Mouse (Mus musculus): ENCODE measurements around the gene Dgkz. TPM values are rescaled to one million over a fixed set of nuclear protein-coding genes. Genes with fewer than 3 reads are reported as not detected.

The Dgkz gene
- polyA plus RNA-seq, 1 experiment from 2014 or later, result 24.1 TPM

GRCm38 (mm10) chr2:91939303-91939935, 36.2 kb downstream of the Dgkz start:
- WGBS, result 86% methylated on average over 15 of the region's 15 CpGs
- H3K27me3 ChIP-seq (ENCODE audit: control insufficient read depth, insufficient read depth, low read length), result no peaks in the 10 kb centered on the region
- H3K9me3 ChIP-seq (ENCODE audit: control insufficient read depth, low read length), result no peaks in the 10 kb centered on the region
- H3K36me3 ChIP-seq (ENCODE audit: control insufficient read depth, insufficient read depth, low read length), result 0 out of 2 replicates have a peak, but pooled peaks cover 5% of the 10 kb centered on the region
- no peaks in the 10 kb centered on the region for H3K4me1 ChIP-seq (replicated peaks; ENCODE audit: control insufficient read depth, insufficient read depth, low read length)
- DNase-seq (ENCODE audit: low spot score) (no peak), ATAC-seq (ENCODE audit: low FRiP score) (no peak)
- H3K27ac ChIP-seq (ENCODE audit: low read depth, low read length), result no peak overlapping the region
- no peak overlapping the region for H3K9ac ChIP-seq (ENCODE audit: low read depth, low read length)
- H3K4me3 ChIP-seq (ENCODE audit: low read depth, low read length), result no peak overlapping the region
- no peak overlapping the region for H3K4me2 ChIP-seq (replicated peaks; ENCODE audit: low read depth, low read length)

DNA sequence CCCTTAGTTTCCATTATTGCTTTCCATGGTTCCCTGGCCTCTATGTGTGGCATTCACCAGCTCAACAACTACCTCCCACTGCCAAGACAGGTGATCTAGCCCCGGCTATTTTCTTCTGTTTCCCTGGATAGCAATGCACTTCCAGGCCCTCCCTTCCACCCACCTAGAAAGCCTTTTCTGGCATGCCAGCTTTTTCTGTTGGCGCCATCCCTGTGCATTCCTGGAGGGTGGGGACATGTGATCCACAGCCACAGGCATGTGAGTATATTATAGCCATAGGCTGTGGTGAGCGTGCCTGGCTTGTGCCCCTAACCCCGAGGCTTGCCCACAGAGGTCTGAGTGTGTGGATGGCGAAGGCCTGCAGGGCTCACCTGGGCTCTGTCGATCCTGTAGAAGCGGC, 39.5 kb downstream of the Dgkz start:
- Histone ChIP-seq H3K36me3 (ENCODE audit: control insufficient read depth, insufficient read depth, low read length) (0 out of 2 replicates have a peak, but pooled peaks cover 5% of the 10 kb centered on the region), H3K27me3 (ENCODE audit: control insufficient read depth, insufficient read depth, low read length) (no peaks in the 10 kb centered on the region), H3K27ac (ENCODE audit: low read depth, low read length) (no peak overlapping the region), H3K9me3 (ENCODE audit: control insufficient read depth, low read length) (no peaks in the 10 kb centered on the region), H3K4me3 (ENCODE audit: low read depth, low read length) (no peak overlapping the region), H3K4me1 (replicated peaks; ENCODE audit: control insufficient read depth, insufficient read depth, low read length) (peaks cover 10% of the 10 kb centered on the region; the same call in 1 of the 2 replicates), H3K9ac (ENCODE audit: low read depth, low read length) (no peak overlapping the region), H3K4me2 (replicated peaks; ENCODE audit: low read depth, low read length) (no peak overlapping the region)
- ATAC-seq (ENCODE audit: low FRiP score) (no peak), DNase-seq (ENCODE audit: low spot score) (no peak)
- WGBS, result 95% methylated on average over 7 of the region's 7 CpGs

DNA sequence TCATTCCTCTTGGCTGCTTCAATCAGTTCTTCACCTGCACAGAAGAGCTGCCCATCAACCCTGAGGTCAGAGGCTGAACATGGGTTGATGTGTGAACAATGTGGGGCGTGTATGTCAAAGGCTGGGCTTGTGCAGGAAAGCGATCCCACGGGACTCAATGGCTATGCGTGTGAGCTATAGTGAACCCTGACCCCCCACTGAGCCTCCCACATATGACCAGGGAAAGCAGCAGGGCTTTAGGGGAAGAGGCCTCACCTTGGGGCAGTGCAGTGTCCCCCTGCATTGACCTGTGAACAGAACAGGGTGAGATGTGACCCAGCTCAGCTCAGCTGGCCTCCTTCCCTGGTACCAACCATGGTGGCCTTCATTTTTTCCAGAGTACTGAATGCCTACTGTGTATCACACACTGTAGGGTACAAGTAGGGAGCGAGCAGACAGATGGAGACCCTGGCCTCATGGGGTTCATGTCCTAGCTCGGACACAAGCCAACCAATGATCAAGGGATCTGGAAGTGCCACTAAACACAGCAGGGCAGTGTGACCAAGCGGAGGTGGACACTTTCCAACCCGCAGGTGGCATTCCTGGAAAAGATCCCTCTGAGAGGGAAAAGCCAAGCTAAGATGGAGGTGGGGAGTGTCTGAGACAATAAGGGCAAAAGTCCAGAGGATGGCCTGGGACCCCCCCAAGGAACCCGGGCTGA, 40.7 kb downstream of the Dgkz start:
- no peak overlapping the region for H3K27ac ChIP-seq (ENCODE audit: low read depth, low read length)
- no peak overlapping the region for H3K4me3 ChIP-seq (ENCODE audit: low read depth, low read length)
- 87% methylated on average over 9 of the region's 9 CpGs for WGBS
- H3K4me1 ChIP-seq (replicated peaks; ENCODE audit: control insufficient read depth, insufficient read depth, low read length), result peaks cover 10% of the 10 kb centered on the region; the same call in 1 of the 2 replicates
- H3K27me3 ChIP-seq (ENCODE audit: control insufficient read depth, insufficient read depth, low read length), result no peaks in the 10 kb centered on the region
- no peak overlapping the region for H3K4me2 ChIP-seq (replicated peaks; ENCODE audit: low read depth, low read length)
- no peak overlapping the region for H3K9ac ChIP-seq (ENCODE audit: low read depth, low read length)
- no peaks in the 10 kb centered on the region for H3K9me3 ChIP-seq (ENCODE audit: control insufficient read depth, low read length)
- DNase-seq (ENCODE audit: low spot score), result no peak
- ATAC-seq (ENCODE audit: low FRiP score), result no peak
- 0 out of 2 replicates have a peak, but pooled peaks cover 3% of the 10 kb centered on the region for H3K36me3 ChIP-seq (ENCODE audit: control insufficient read depth, insufficient read depth, low read length)

DNA sequence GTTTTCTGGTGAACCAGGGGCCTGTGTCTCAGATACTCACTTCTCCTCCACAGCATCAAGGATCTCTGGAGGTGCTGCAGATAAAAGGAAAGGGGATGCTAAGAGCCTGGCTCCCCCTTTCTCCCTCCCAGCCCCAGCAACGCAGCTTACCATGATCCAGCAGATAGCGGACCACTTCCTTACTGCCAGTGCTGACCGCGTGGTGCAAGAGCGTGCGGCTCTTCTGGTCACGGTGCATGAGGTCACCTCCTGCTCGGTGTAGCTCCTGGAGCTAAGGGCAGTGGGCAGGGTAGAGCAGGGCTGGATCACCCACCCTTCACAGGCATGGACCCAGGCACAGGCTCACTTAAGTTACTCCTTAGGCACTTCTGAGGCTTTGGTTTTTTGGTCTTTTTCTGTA, 41.6 kb downstream of the Dgkz start:
- peaks cover 10% of the 10 kb centered on the region; the same call in 1 of the 2 replicates for H3K4me1 ChIP-seq (replicated peaks; ENCODE audit: control insufficient read depth, insufficient read depth, low read length)
- H3K27ac ChIP-seq (ENCODE audit: low read depth, low read length), result peak overlapping the region; percentile 96; the same call in 1 of the 2 replicates
- no peak for DNase-seq (ENCODE audit: low spot score)
- H3K9me3 ChIP-seq (ENCODE audit: control insufficient read depth, low read length), result no peaks in the 10 kb centered on the region
- no peaks in the 10 kb centered on the region for H3K27me3 ChIP-seq (ENCODE audit: control insufficient read depth, insufficient read depth, low read length)
- no peak overlapping the region for H3K4me3 ChIP-seq (ENCODE audit: low read depth, low read length)
- H3K9ac ChIP-seq (ENCODE audit: low read depth, low read length), result no peak overlapping the region
- H3K4me2 ChIP-seq (replicated peaks; ENCODE audit: low read depth, low read length), result no peak overlapping the region
- no peak for ATAC-seq (ENCODE audit: low FRiP score)
- 60% methylated on average over 8 of the region's 8 CpGs for WGBS
- H3K36me3 ChIP-seq (ENCODE audit: control insufficient read depth, insufficient read depth, low read length), result 0 out of 2 replicates have a peak, but pooled peaks cover 3% of the 10 kb centered on the region

- H3K9ac ChIP-seq (ENCODE audit: low read depth, low read length), result 0 out of 2 replicates have a peak overlapping the region, but pooled peaks have one; percentile 37
Measured at GRCm38 (mm10) chr2:91933471-91933870, 42.2 kb downstream of the Dgkz start.

GRCm38 (mm10) chr2:91932737-91933350, 42.8 kb downstream of the Dgkz start:
- ATAC-seq (ENCODE audit: low FRiP score) (no peak), DNase-seq (ENCODE audit: low spot score) (peak; percentile 40)
- H3K27me3 ChIP-seq (ENCODE audit: control insufficient read depth, insufficient read depth, low read length), result no peaks in the 10 kb centered on the region
- H3K9ac ChIP-seq (ENCODE audit: low read depth, low read length), result peak overlapping the region; percentile 99; the same call in 1 of the 2 replicates
- no peak overlapping the region for H3K4me3 ChIP-seq (ENCODE audit: low read depth, low read length)
- H3K4me1 ChIP-seq (replicated peaks; ENCODE audit: control insufficient read depth, insufficient read depth, low read length), result peaks cover 10% of the 10 kb centered on the region; the same call in 1 of the 2 replicates
- H3K4me2 ChIP-seq (replicated peaks; ENCODE audit: low read depth, low read length), result no peak overlapping the region
- 0 out of 2 replicates have a peak, but pooled peaks cover 3% of the 10 kb centered on the region for H3K36me3 ChIP-seq (ENCODE audit: control insufficient read depth, insufficient read depth, low read length)
- WGBS, result 10% methylated on average over 6 of the region's 6 CpGs
- peak overlapping the region; percentile 96 for H3K27ac ChIP-seq (ENCODE audit: low read depth, low read length)
- no peaks in the 10 kb centered on the region for H3K9me3 ChIP-seq (ENCODE audit: control insufficient read depth, low read length)

More at GRCm38 (mm10) chr2:91933471-91933870, 42.2 kb downstream of the Dgkz start:
- no peak overlapping the region for H3K4me2 ChIP-seq (replicated peaks; ENCODE audit: low read depth, low read length)
- H3K4me3 ChIP-seq (ENCODE audit: low read depth, low read length), result no peak overlapping the region
- H3K4me1 ChIP-seq (replicated peaks; ENCODE audit: control insufficient read depth, insufficient read depth, low read length), result peaks cover 10% of the 10 kb centered on the region; the same call in 1 of the 2 replicates
- DNase-seq (ENCODE audit: low spot score) (peak; percentile 30), ATAC-seq (ENCODE audit: low FRiP score) (no peak)
- no peaks in the 10 kb centered on the region for H3K9me3 ChIP-seq (ENCODE audit: control insufficient read depth, low read length)
- no peaks in the 10 kb centered on the region for H3K27me3 ChIP-seq (ENCODE audit: control insufficient read depth, insufficient read depth, low read length)
- 0 out of 2 replicates have a peak, but pooled peaks cover 3% of the 10 kb centered on the region for H3K36me3 ChIP-seq (ENCODE audit: control insufficient read depth, insufficient read depth, low read length)
- peak overlapping the region; percentile 96 for H3K27ac ChIP-seq (ENCODE audit: low read depth, low read length)
- 20% methylated on average over 9 of the region's 9 CpGs for WGBS

DNA sequence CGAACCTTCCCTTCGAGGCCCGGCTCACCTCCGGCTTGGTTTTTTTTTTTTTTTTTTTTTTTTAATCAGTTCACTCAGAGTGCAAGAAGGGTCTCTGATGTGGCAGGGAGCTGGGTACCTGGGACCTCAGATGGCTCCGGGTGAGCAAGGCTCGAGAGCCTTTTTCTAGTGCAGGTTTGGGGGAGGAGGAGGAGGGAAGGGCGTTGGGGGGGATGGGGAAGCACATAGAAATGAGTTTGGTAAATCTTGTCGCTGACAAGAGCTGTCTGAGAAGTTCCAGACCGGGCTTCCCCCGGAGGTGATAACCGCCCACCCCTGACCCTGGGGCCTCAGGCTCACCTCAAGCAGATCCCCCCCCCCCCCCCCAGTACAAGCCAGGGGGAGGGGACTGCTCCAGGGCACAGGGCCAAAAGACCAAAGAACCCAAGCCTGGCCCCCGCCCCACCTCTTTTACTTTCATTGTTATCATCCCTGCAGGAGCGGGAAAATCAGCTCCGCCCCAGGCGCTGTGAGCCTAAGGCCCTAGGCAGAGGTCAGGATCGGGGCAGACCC, 43.4 kb downstream of the Dgkz start, which contains the start of gene Mdk:
TSS of gene Mdk (minus strand) at position 138 of the 552 bp plus-strand sequence.
- WGBS, result 2% methylated on average over 16 of the region's 16 CpGs
- Histone ChIP-seq H3K27ac (ENCODE audit: low read depth, low read length) (peak within 1 kb of the TSS; percentile 96), H3K9ac (ENCODE audit: low read depth, low read length) (peak within 1 kb of the TSS; percentile 99), H3K4me3 (ENCODE audit: low read depth, low read length) (peak within 1 kb of the TSS; percentile 88), H3K9me3 (ENCODE audit: control insufficient read depth, low read length) (no peaks in the 10 kb centered on the region), H3K4me2 (replicated peaks; ENCODE audit: low read depth, low read length) (peak within 1 kb of the TSS; percentile 91), H3K36me3 (ENCODE audit: control insufficient read depth, insufficient read depth, low read length) (0 out of 2 replicates have a peak, but pooled peaks cover 1% of the 10 kb centered on the region), H3K4me1 (replicated peaks; ENCODE audit: control insufficient read depth, insufficient read depth, low read length) (peaks cover 10% of the 10 kb centered on the region; the same call in 1 of the 2 replicates), H3K27me3 (ENCODE audit: control insufficient read depth, insufficient read depth, low read length) (no peaks in the 10 kb centered on the region)
- DNase-seq (ENCODE audit: low spot score) (peak; percentile 69), ATAC-seq (ENCODE audit: low FRiP score) (peak; percentile 19)
